Mouse (Mus musculus) stomach, postnatal 0 days (tissue): ENCODE data around the gene Prss50.

Experiments
- CTCF ChIP-seq: IDR thresholded peaks from 2 replicates; pipeline ENCODE4 v1.5.1; 2016; ENCODE audit warnings: antibody characterized with exemption, low read depth, mild to moderate bottlenecking, moderate library complexity
- EP300 ChIP-seq: optimal IDR thresholded peaks from 2 replicates; pipeline ENCODE3; 2016; ENCODE audit warnings: antibody characterized with exemption

GRCm38 (mm10) chr9:110871030-110871429, 13.3 kb downstream of the Prss50 start:
- TF ChIP-seq CTCF (peak; percentile 85), EP300 (no peak)
